In genomic region chr11:69919053-69919452, GRCm38 (mm10) we compare ENCODE assay signal across 8 mouse cellular contexts. TPM values are rescaled to one million over a fixed set of nuclear protein-coding genes. Genes with fewer than 3 reads are reported as not detected.
DNase-seq lines count a peak whose midpoint lies in the region; ATAC-seq and TF ChIP-seq lines count a peak whose summit lies in the region.

No protein-coding gene starts in this region.

- peak overlapping the region; percentile 93 for H3K4me3 ChIP-seq in lung, embryonic 15.5 days
- H3K4me3 ChIP-seq in lung, adult 2 months (replicated peaks; ENCODE audit: extremely low read depth, low read depth, low read length): no peak overlapping the region
- peak overlapping the region; percentile 95 for H3K4me3 ChIP-seq in embryonic facial prominence, embryonic 15.5 days (replicated peaks)
- peak overlapping the region; percentile 83 for H3K4me3 ChIP-seq in intestine, embryonic 15.5 days (replicated peaks)
- peak overlapping the region; percentile 77 for H3K4me3 ChIP-seq in myocyte

- peaks cover 45% of the 10 kb centered on the region for H3K36me3 ChIP-seq in lung, embryonic 15.5 days
- H3K36me3 ChIP-seq in embryonic facial prominence, embryonic 15.5 days: peaks cover 45% of the 10 kb centered on the region
- H3K36me3 ChIP-seq in intestine, embryonic 15.5 days: peaks cover 25% of the 10 kb centered on the region
- H3K36me3 ChIP-seq in myocyte (ENCODE audit: control insufficient read depth, insufficient read depth): peaks cover 39% of the 10 kb centered on the region

- H3K27ac ChIP-seq in lung, embryonic 15.5 days: peak overlapping the region; percentile 96
- peak overlapping the region; percentile 96 for H3K27ac ChIP-seq in embryonic facial prominence, embryonic 15.5 days (replicated peaks)
- no peak overlapping the region for H3K27ac ChIP-seq in intestine, embryonic 15.5 days

- no peak overlapping the region for H3ac ChIP-seq in myocyte (ENCODE audit: control insufficient read depth, insufficient read length)

- H3K4me2 ChIP-seq in lung, embryonic 15.5 days: peak overlapping the region; percentile 79
- H3K4me2 ChIP-seq in embryonic facial prominence, embryonic 15.5 days (replicated peaks): peak overlapping the region; percentile 82
- peak overlapping the region; percentile 78 for H3K4me2 ChIP-seq in intestine, embryonic 15.5 days (replicated peaks)
- H3K4me2 ChIP-seq in myocyte (ENCODE audit: low read depth): peak overlapping the region; percentile 87

- 74% methylated on average over 9 of the region's 9 CpGs for WGBS in lung, embryonic 15.5 days
- 64% methylated on average over 9 of the region's 9 CpGs for WGBS in lung, adult 2 months
- WGBS in embryonic facial prominence, embryonic 15.5 days: 76% methylated on average over 9 of the region's 9 CpGs
- WGBS in intestine, embryonic 15.5 days: 78% methylated on average over 9 of the region's 9 CpGs

- no peak for TF ChIP-seq POLR2A in lung, adult 2 months (IDR thresholded peaks at IDR 0.05; ENCODE audit: borderline replicate concordance, extremely low read depth, low read depth, low read length)
- no peak for TF ChIP-seq POLR2A in myocyte (IDR thresholded peaks at IDR 0.05; ENCODE audit: insufficient read length, low read depth)

- no peak for TF ChIP-seq CTCF in lung, adult 2 months (IDR thresholded peaks at IDR 0.05; ENCODE audit: insufficient read depth, low read length)

- peak overlapping the region; percentile 96; the same call in 1 of the 2 replicates for H3K9ac ChIP-seq in lung, embryonic 15.5 days
- H3K9ac ChIP-seq in embryonic facial prominence, embryonic 15.5 days: peak overlapping the region; percentile 18; the same call in 1 of the 2 replicates
- peak overlapping the region; percentile 93; the same call in 1 of the 2 replicates for H3K9ac ChIP-seq in intestine, embryonic 15.5 days

- H3K4me1 ChIP-seq in lung, embryonic 15.5 days: peaks cover 42% of the 10 kb centered on the region
- peaks cover 18% of the 10 kb centered on the region for H3K4me1 ChIP-seq in lung, adult 2 months (ENCODE audit: control insufficient read depth, insufficient read depth, low read length)
- peaks cover 38% of the 10 kb centered on the region for H3K4me1 ChIP-seq in embryonic facial prominence, embryonic 15.5 days
- peaks cover 33% of the 10 kb centered on the region for H3K4me1 ChIP-seq in intestine, embryonic 15.5 days (replicated peaks)

- ATAC-seq in lung, embryonic 15.5 days (ENCODE audit: borderline replicate concordance, extremely low read depth, low FRiP score, low TSS enrichment): no peak
- ATAC-seq in embryonic facial prominence, embryonic 15.5 days (ENCODE audit: insufficient number of reproducible peaks, low FRiP score, low TSS enrichment, low read depth): no peak
- no peak for ATAC-seq in intestine, embryonic 15.5 days

- DNase-seq in lung, adult 2 months: no peak
- DNase-seq in layer of hippocampus, postnatal 36 days: no peak
- DNase-seq in urinary bladder, postnatal 10 days (ENCODE audit: low spot score): no peak
- no peak for DNase-seq in lung, postnatal 36 days

- no peaks in the 10 kb centered on the region for H3K27me3 ChIP-seq in lung, embryonic 15.5 days
- no peaks in the 10 kb centered on the region for H3K27me3 ChIP-seq in embryonic facial prominence, embryonic 15.5 days
- no peaks in the 10 kb centered on the region for H3K27me3 ChIP-seq in intestine, embryonic 15.5 days (replicated peaks)
- H3K27me3 ChIP-seq in myocyte (ENCODE audit: control insufficient read depth, insufficient read depth, insufficient read length): no peaks in the 10 kb centered on the region

- H3K79me2 ChIP-seq in myocyte (ENCODE audit: control insufficient read depth, insufficient read depth): peaks cover 58% of the 10 kb centered on the region

- no peaks in the 10 kb centered on the region for H3K9me3 ChIP-seq in lung, embryonic 15.5 days
- H3K9me3 ChIP-seq in embryonic facial prominence, embryonic 15.5 days (replicated peaks): no peaks in the 10 kb centered on the region
- no peaks in the 10 kb centered on the region for H3K9me3 ChIP-seq in intestine, embryonic 15.5 days

TF ChIP-seq in myocyte, 11 proteins besides CTCF, POLR2A, EP300 and RAD21:
- TF ChIP-seq REST (IDR thresholded peaks at IDR 0.05; ENCODE audit: insufficient read depth, insufficient read length) (no peak), CEBPB (IDR thresholded peaks at IDR 0.05; ENCODE audit: insufficient read depth, poor library complexity, severe bottlenecking) (0 out of 2 replicates have a peak, but pooled peaks have one; percentile 6)

RNA-seq across cellular contexts. Expression of gene Eif5a, which starts 2.7 kb away (rescaled TPM):
- 1,673 and 1,693 TPM in 2 replicates for polyA plus RNA-seq in lung, embryonic 15.5 days (2015; fragmentation: Nextera tagmentation; extraction: Ambion mirVana)
- 216 and 372 TPM in 2 replicates for polyA plus RNA-seq in lung, adult 2 months (2012; rRNA removed)
- 1,531 and 1,570 TPM in 2 replicates for polyA plus RNA-seq in embryonic facial prominence, embryonic 15.5 days (2015; fragmentation: Nextera tagmentation; extraction: Ambion mirVana)
- polyA plus RNA-seq in intestine, embryonic 15.5 days (2015; fragmentation: Nextera tagmentation; extraction: Ambion mirVana): 1,625 and 1,693 TPM in 2 replicates
- polyA plus RNA-seq in myocyte (2012; fragmentation: generic; extraction: Trizol): 1,243 TPM
- total RNA-seq in layer of hippocampus, postnatal 36 days (2021): 100 to 1,000 TPM; 416 to 445 TPM

RNA-seq across cellular contexts. Expression of gene Gps2, which starts 5.4 kb away (rescaled TPM):
- 81.7 and 82.2 TPM in 2 replicates for polyA plus RNA-seq in lung, embryonic 15.5 days (2015; fragmentation: Nextera tagmentation; extraction: Ambion mirVana)
- polyA plus RNA-seq in lung, adult 2 months (2012; rRNA removed): 104 and 112 TPM in 2 replicates
- 84.5 and 85.1 TPM in 2 replicates for polyA plus RNA-seq in embryonic facial prominence, embryonic 15.5 days (2015; fragmentation: Nextera tagmentation; extraction: Ambion mirVana)
- 68.1 and 68.5 TPM in 2 replicates for polyA plus RNA-seq in intestine, embryonic 15.5 days (2015; fragmentation: Nextera tagmentation; extraction: Ambion mirVana)
- 38.0 TPM for polyA plus RNA-seq in myocyte (2012; fragmentation: generic; extraction: Trizol)
- total RNA-seq in layer of hippocampus, postnatal 36 days (2021): 10 to 100 TPM; 31.9 to 38.2 TPM

RNA-seq across cellular contexts. Expression of gene Ybx2, which starts 16.5 kb away (rescaled TPM):
- polyA plus RNA-seq in lung, embryonic 15.5 days (2015; fragmentation: Nextera tagmentation; extraction: Ambion mirVana): 2.8 and 3.0 TPM in 2 replicates
- polyA plus RNA-seq in lung, adult 2 months (2012; rRNA removed): 4.6 and 6.7 TPM in 2 replicates
- 2.7 and 6.2 TPM in 2 replicates for polyA plus RNA-seq in embryonic facial prominence, embryonic 15.5 days (2015; fragmentation: Nextera tagmentation; extraction: Ambion mirVana)
- polyA plus RNA-seq in intestine, embryonic 15.5 days (2015; fragmentation: Nextera tagmentation; extraction: Ambion mirVana): 2.5 and 3.1 TPM in 2 replicates
- polyA plus RNA-seq in myocyte (2012; fragmentation: generic; extraction: Trizol): 0.12 TPM
- total RNA-seq in layer of hippocampus, postnatal 36 days (2021): 10 to 100 TPM; 10.9 to 11.1 TPM

RNA-seq across cellular contexts. Expression of gene Neurl4, which starts 18.2 kb away (rescaled TPM):
- polyA plus RNA-seq in lung, embryonic 15.5 days (2015; fragmentation: Nextera tagmentation; extraction: Ambion mirVana): 7.1 and 8.0 TPM in 2 replicates
- polyA plus RNA-seq in lung, adult 2 months (2012; rRNA removed): 47.7 and 58.1 TPM in 2 replicates
- 7.8 and 8.5 TPM in 2 replicates for polyA plus RNA-seq in embryonic facial prominence, embryonic 15.5 days (2015; fragmentation: Nextera tagmentation; extraction: Ambion mirVana)
- 7.0 and 10.0 TPM in 2 replicates for polyA plus RNA-seq in intestine, embryonic 15.5 days (2015; fragmentation: Nextera tagmentation; extraction: Ambion mirVana)
- polyA plus RNA-seq in myocyte (2012; fragmentation: generic; extraction: Trizol): 42.2 TPM
- 100 to 1,000 TPM; 117 to 118 TPM for total RNA-seq in layer of hippocampus, postnatal 36 days (2021)

RNA-seq across cellular contexts. Expression of gene 2810408A11Rik, which starts 18.3 kb away (rescaled TPM):
- polyA plus RNA-seq in lung, embryonic 15.5 days (2015; fragmentation: Nextera tagmentation; extraction: Ambion mirVana): 11.9 and 13.0 TPM in 2 replicates
- 0.65 and 1.4 TPM in 2 replicates for polyA plus RNA-seq in lung, adult 2 months (2012; rRNA removed)
- 8.7 and 9.4 TPM in 2 replicates for polyA plus RNA-seq in embryonic facial prominence, embryonic 15.5 days (2015; fragmentation: Nextera tagmentation; extraction: Ambion mirVana)
- polyA plus RNA-seq in intestine, embryonic 15.5 days (2015; fragmentation: Nextera tagmentation; extraction: Ambion mirVana): 7.7 and 7.9 TPM in 2 replicates
- polyA plus RNA-seq in myocyte (2012; fragmentation: generic; extraction: Trizol): 3.0 TPM
- total RNA-seq in layer of hippocampus, postnatal 36 days (2021): under 1 TPM; 0.46 to 0.95 TPM

Comparison
In these comparisons a context has a peak if more than half of its experiments do, and no peak if none do; other contexts are left out.
1. H3K9ac ChIP-seq: peak in every context shown above with its lines; median percentile 96 in lung, embryonic 15.5 days; 93 in intestine, embryonic 15.5 days; 18 in embryonic facial prominence, embryonic 15.5 days.